Mouse (Mus musculus) neural tube, embryonic 15.5 days (tissue): Measurements from ENCODE around the gene Lbr. TPM values are rescaled to one million over a fixed set of nuclear protein-coding genes. Genes with fewer than 3 reads are reported as not detected.

Experiments used
- polyA plus RNA-seq: library from polyadenylated mRNA; unstranded; fragments of >200 nt; fragmentation: Nextera tagmentation; extraction: Ambion mirVana; gene quantifications from 2 replicates; pipeline ENCODE4 v1.2.1, GENCODE M21; 2015

The Lbr gene
- polyA plus RNA-seq, 1 experiment from 2014 or later, result 22.5 TPM

Other genes with a start within 250 kb of the Lbr start
- gene Enah, start 176.9 kb upstream of the Lbr start, polyA plus RNA-seq, result 27.7 and 34.1 TPM in 2 replicates